Mouse (Mus musculus): ENCODE data around the gene Camk2b.

GRCm38 (mm10) chr11:5966751-5967150, 99.4 kb downstream of the Camk2b start:
- TF ChIP-seq POLR2A (IDR thresholded peaks at IDR 0.05; ENCODE audit: insufficient read depth, low read length), result no peak
- TF ChIP-seq CTCF (IDR thresholded peaks at IDR 0.05; ENCODE audit: low read depth, low read length), result no peak
- no peak for TF ChIP-seq EP300 (IDR thresholded peaks at IDR 0.05; ENCODE audit: insufficient read depth, low read depth, low read length)
